Mouse (Mus musculus) CD8-positive naive resting alpha-beta T cell, adult 2 months (primary cell): ENCODE data around the gene Zbtb42.

Source experiments
- DNase-seq, 2 experiments: peaks; one replicate each; pipeline ENCODE4 v3.0.0; 2022; ENCODE audit warnings: low read depth in 2 of 2, low spot score in 2 of 2

Zbtb42 gene

GRCm38 (mm10) chr12:112723445-112723844, 44.8 kb downstream of the Zbtb42 start:
- no peak for DNase-seq

- DNase-seq: peak; percentile 51 to 68
These were observed 45.6 kb downstream of the Zbtb42 start for GRCm38 (mm10) chr12:112724077-112724805.

GRCm38 (mm10) chr12:112727801-112728200, 49.2 kb downstream of the Zbtb42 start:
- DNase-seq: no peak

GRCm38 (mm10) chr12:112730808-112731207, 52.2 kb downstream of the Zbtb42 start:
- no peak for DNase-seq
